Mouse (Mus musculus): ENCODE measurements around the gene Gpr143. TPM values are rescaled to one million over a fixed set of nuclear protein-coding genes. Genes with fewer than 3 reads are reported as not detected.

The Gpr143 gene
- total RNA-seq, 2 experiments from 2014 or later, result not detected

DNA sequence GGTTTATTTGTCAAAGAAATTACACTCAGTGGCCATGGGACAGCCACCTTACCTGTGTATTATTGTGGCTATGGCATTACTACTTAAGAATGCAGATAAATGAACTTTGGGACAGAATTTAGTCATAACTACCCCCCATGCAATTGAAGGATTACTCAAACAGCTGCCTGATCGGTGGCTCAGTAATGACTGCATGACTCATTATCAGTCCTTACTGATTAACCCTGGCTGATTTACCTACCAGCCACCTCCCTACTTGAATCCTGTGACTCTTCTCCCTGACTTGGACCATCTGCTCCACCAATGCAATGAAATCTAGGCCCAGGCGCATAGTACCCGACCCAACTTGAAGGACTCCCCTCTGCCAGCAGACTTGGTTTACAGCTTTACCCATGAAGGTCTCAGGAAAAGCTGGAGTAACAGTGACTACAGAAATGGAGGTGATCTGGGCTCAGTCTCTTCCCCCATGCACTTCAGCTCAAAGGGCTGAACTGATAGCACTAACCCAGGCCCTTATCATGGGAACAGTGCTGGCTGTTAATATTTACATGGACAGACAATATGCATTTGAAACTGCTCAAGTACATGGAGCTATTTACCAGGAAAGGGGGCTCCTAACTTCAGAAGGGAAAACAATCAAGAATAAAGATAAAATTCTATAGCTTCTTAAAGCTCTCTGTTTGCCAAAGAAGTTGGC, 73.5 kb downstream of the Gpr143 start:
- DNase-seq, result no peak
- intact Hi-C loops (cut with DNase I; ENCODE audit: low total_unique reads), result no loop called here

Other genes starting within 250 kb of the Gpr143 start
- gene Cldn34a, start 218.6 kb upstream of the Gpr143 start, total RNA-seq (2021), result not detected
- gene Shroom2, start 12.5 kb upstream of the Gpr143 start, total RNA-seq (2021), result 1 to 10 TPM; 3.6 to 3.7 TPM
- gene Usp51, start 224.5 kb downstream of the Gpr143 start, total RNA-seq (2021), result under 1 TPM in 1 of 2 experiments, not detected in 1; 0.08 TPM